Mouse (Mus musculus): ENCODE measurements around the gene Fus.

Fus gene

DNA sequence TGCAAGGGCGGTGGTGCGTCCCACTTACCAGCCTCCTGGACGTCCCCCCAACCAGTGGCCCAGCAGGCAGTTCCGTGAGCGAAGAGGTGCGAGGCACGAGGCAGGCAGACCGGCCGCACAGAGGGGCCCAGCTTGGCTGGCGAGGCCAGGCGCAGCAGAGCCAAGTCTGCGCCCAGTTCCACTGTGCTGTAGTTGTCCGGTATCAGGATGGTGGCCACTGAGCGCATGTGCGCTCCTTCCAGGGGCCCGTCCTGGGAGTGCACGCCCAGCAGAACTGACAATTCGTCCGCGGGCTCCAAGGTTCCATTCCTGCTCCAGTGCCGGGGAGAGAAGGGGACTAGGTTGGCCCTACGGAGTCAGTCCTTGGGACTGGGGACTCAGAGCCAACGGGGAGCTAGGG lies 22.6 kb upstream of the Fus start:
- DNase-seq (ENCODE audit: low spot score), result no peak

DNA sequence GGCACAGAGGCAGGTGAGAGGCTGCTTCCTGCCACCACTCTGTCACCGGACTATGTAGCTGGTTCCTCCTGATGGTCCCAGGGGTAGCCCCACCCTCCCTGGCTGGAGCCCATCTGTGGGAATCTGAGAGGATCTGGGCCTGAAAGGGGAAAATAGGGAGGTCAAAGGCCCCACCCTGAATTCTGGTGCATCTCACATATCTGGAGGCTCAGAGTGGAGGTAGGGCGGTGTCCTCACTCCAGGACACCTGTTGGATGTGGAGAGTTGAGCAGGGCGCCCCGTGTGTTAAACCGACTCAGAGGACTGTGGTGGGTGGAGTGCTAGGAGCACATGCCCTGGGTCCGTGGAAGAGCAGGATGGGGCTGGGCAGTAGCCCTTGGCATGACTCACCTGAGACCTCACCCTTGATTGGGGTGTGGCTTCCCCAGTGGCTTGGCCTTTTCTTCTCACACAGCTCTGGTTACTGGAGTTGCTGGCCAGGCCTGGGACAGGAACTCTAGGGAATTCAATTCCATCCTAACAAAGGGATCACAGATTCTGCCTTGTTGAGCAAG lies 20.7 kb upstream of the Fus start, which contains the start of gene Prss36:
Gene Prss36, minus strand, starts transcription at position 256 of the 554 bp plus-strand sequence.
- no peak for DNase-seq (ENCODE audit: low spot score)

DNA sequence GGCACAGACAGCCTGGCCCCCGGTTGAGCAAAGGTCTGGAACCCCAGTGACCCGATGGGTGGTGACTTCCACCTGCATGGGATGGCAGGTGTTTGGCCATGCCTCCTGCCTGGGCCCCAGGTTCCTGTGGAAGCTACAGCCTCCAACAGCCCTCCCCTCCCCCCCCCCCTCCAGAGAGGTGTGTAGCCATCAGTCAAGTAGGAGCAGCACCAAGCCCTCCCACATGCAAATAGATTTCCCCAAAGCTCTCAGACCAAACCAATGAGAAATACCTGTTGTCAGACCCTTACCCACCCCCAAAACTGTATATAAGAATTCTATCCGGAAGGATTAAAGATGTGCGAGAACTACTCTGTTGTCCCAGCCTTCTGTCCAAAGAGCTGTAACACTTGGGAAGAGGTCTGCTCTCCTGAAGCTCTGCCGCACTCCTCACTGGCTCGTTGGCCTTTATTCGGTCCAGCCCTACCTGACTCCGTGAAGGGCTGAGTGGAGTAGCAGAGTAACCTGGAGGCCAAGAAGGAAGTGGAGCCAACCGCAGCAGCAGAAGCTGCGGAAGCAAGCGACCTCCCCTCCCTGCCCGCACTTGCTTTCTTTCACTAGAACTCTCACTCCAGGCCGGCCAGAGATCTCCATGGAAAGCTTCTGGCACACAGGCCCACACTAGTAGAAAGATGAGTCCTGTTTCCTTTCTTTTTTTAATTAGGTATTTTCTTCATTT lies 14.2 kb upstream of the Fus start:
- no peak for DNase-seq (ENCODE audit: low spot score)

DNA sequence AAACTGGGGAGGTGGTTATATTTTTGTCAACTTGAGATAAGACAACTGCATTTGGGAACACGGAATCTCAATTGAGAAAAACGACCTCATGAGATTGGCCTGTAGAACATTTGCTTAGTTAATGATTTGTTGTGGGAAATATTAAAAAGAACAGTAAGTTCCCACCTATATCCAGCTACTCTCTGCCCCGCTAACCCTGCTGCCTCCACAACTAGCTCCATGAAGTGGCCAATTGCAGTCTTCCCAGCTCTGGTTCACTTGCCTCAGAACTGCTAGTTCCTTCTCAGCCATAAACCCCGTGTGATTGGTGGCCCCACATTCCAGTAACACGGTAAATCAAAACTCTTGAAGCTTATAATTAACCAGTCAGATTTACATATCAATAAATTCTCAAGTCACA lies 7.9 kb upstream of the Fus start:
- no peak for DNase-seq (ENCODE audit: low spot score)

DNA sequence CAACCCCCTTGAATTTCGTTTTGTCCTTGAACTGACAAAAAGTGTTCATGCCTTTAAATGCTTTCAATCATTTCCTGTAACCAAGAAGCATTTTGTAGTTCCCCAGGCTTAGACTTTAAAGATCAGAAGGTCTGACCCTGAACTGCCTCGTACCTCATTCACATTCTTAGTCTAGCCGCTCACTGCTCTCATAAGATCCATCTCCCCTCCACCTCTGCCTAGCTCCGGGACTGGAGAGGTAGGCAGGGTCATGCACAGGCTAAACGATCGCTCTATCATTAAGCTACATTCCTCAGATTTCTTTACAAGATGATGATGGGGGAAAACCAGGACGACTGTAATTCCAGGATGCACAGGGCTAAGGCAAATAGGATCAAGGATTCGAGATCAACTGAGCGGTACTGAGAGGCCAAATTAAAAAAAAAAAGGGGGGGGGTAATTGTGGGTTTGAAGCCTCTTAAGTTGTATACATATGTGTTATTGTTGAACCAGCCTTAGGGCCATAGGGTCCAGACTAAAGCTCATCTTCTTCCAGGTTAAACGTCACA lies 812 bp upstream of the Fus start:
- no peak for DNase-seq (ENCODE audit: low spot score)

DNA sequence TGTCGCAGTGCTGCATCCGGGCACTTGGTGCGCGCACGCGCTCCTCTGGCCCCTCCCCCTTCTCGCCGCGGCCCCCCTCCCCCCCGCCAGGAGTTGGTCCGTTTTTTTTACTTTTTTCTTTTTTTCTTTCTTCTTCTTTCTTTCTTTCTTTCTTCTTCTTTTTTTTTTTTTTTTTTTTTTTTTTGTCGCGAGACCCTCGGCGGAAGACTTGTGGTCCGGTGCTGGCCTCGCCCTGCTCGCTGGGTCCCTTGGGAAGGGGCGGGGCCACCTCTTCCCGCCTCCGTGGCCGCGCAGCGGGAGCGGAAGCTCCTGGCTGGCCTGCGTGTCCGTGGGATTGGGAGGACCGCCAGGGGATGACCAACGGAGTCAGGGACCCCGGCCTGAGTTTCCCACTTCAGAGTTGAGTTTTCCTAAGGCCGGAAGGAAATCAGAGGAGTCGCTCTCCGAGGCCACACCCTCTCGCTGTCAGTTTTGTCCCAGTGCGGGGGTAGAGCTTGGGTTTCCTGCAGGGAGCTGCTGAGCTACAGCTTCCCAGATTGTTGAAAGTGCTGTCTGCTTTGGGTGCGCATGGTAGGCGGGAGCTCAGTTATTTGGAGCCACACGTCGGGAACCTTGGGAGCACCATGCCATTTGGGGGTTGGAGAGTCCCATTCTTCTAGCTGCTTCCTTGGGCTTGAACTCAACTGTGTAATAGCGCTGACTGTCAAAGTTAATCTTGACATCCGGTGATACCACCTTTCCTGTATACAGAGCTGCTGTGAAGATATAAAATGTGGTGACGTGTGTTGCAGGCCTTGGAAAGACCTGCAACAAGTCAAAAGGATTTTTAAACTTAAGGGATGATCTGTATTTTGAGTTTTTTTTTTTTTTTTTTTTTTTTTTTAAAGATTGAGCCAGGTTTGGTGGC lies 918 bp downstream of the Fus start:
- DNase-seq (ENCODE audit: low spot score), result peak; percentile 34

DNA sequence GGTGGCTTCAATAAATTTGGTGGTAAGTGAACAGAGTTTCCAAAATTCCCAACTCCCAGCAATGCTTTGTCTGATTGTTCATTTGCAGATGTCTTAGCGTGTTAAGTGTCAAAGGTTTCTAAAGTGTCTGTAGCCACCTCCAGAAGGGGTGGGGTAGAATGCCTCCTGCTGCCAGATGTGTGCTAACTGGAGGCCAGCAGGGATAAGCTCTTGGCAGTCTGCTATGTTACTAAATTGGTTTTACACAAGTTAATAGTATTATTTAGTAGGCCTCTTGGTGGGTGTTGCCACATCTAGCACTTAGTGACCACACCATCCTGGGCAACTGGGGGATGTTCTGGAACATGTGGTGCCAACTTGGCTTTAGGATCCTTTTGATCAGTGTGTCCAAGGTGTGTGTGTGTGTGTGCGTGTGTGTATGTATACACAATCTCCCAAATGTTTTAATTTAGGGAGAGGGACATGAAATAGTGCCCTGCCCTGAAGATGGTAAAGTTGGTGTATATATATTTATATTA lies 7.2 kb downstream of the Fus start:
- no peak for DNase-seq (ENCODE audit: low spot score)

DNA sequence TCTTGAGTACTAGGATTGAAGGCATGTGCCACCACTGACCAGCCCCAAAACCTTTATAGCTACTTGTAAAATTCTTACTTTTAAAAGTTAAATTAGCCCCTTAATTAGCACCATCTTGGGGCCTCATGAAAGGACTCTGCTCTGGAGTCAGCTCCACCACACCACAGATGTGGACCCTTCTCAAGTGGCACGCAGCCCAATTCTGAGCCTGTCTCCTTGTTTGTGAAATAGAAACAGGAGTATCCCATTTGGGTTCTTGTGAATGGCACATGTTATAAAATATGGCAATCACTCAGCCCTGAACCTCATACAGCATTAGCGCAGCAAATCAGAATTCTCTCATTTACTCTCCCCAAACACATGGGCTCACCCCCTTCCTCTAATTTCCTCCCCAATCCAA lies 11.6 kb downstream of the Fus start:
- DNase-seq (ENCODE audit: low spot score), result no peak

DNA sequence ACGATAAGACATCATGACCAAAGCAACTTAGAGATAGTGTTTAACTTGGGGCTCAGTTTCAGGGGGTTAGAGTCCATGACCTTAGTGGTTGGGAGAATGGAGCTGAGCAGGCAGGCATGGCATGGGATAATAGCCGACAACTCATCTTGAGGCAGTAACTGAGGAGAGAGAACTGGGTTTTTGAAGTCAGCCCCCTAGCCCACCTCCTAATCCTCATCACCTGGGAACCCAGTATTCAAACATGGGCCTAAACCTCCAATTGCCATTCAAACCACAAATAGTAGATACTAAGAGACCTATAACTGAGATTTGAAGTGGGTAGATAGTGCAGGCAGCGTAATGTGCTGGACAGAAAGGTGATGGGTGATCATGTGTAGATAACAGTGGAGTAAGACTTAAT lies 13.3 kb downstream of the Fus start:
- no peak for DNase-seq (ENCODE audit: low spot score)

DNA sequence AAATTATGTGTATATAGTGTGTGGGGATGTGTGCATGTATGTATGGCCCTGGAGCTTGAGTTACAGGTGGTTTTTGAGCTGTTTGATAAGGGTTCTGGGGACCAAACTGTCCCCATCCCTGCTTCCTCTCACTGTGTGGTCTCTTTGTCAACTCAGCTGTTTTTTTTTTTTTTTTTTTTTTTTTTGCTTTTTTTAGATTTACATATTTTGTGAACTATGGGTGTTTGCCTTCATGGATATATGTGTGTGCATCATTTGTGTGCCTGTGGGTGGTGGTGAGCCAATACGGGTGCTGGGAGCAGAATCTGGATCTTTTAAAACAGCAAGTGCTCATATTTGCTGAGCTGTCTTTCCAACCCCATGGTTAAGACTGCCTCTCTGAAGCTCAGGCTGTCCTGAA lies 21.6 kb downstream of the Fus start:
- DNase-seq (ENCODE audit: low spot score), result no peak

DNA sequence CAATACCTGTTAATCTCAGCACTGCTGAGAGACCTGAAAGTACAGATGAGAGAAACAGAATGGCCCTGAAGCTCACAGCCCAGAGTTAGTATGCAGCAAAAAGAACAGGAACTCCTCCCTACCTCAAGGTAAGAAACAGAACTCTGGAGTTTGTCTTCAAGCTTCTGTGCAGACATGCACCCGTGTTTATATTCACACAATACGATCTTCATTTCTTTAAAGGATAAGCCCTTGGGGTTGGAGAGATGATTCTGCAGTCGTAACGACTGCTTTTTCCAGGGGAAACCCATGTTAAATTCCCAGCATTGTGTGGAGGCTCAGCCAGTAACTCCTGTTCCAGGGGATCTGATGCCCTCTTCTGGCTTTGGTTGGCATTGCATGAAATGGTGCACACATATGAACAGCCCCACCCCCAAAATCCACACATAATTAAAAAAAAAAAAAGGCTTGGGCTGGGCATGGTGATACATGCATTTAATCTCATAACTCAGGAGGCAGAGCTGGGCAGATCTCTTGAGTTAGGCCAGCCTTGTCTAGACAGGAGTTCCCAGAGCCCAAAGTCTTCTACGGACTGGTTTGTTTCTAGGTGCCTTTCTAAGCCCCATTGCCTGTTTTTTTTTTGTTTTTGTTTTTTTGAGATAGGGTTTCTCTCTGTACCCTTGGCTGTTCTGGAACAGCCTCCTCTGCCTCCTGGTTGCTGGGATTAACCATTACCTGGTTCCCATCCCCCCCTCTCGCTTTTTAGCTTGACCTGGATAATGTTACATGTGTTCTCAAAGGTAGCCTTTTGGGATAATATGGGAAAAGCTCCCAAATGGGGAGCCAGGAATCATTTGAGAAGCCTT lies 24.6 kb downstream of the Fus start:
- DNase-seq (ENCODE audit: low spot score), result no peak

DNA sequence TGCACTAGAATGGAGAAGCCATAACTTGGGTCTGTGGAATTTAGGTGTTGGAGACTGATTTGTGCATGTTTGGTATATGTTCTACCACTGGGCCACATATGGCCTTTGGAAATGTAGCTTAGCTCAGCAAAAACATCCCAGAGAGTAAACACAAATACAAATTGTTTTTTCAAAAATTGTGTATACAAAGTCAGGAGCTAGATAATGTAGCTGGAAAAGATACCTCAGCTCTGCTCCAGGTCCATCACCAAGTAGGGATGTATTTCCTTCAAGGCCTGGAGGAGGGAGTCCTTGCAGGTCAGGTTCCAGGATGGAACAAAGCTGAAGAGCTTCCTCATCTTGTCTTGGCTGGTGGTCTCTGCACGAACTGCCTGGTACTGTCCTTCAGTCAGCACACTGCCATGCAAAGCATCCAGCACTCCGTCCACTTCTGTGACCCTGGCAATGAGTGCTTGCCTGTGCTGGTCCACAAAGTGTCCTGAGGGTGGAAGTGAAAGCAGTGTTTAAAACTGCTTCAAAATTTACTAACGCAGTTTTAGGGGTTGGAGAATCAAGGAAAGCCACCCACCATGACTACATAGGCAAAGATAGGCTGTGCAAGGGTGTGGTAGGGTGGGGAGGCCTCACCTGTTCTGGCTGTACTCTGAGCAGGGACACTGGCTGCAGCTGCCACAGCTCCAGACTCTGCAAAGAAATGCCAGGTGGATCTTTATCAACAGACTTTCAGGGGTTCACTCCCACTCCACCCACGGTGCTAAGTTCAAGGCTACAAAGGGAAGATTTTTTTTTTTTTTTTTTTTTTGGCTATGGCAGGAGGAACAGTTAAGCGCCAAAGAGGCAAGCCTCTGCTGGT lies 25.5 kb downstream of the Fus start:
- DNase-seq (ENCODE audit: low spot score), result no peak

DNA sequence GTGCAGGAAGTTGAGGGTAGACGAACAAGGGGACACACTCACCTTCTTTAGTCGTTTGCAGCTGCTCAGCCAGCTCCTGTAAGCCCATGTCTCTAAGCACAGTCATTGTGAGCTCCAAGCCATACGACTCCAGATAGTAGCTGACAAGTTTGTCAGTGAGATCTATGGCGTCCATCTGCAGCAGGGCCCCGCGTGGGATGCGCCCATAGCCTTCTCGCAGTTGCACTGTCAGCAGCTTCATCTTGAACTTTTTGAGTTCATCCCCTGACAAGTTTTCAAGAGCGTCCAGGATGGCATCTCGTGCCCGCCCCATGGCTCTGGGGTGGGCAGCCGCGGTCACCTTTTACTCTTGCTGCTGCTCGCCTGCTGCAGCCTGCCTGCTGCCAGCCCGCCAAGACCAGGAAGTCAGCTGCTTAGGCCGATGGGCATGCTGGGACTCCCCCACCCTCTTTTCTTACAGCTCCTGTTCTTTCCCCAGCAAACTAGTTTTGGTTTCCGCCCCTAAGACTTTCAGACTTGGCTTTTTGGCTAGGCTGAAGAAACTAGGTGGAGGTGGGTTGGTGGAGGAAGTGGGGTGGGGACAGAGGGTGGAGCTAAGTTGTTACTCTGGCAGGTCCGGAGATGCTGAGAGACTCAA lies 26.2 kb downstream of the Fus start, which contains the start of gene Pycard:
Gene Pycard, minus strand, starts transcription at position 527 of the 637 bp plus-strand sequence.
- no peak for DNase-seq (ENCODE audit: low spot score)

DNA sequence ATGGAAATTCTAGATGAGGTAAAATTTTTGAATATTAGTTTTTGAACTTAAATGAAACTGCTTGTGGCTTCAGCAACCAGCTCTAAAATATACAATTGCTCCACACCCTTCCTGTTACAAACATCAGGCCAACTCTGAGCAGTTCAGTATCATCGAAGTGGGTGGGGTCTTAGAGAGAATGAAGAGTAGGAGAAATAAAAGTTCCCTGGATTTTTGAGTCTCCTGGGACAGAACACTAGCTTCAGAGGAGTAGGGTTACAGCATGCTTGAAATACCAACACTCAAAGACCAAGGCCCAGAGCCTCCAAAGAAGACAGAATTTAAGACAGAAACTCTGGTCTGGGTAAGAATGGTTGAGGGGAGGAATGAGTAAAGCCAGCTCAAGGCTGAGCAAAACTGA lies 32.2 kb downstream of the Fus start:
- DNase-seq (ENCODE audit: low spot score), result no peak

DNA sequence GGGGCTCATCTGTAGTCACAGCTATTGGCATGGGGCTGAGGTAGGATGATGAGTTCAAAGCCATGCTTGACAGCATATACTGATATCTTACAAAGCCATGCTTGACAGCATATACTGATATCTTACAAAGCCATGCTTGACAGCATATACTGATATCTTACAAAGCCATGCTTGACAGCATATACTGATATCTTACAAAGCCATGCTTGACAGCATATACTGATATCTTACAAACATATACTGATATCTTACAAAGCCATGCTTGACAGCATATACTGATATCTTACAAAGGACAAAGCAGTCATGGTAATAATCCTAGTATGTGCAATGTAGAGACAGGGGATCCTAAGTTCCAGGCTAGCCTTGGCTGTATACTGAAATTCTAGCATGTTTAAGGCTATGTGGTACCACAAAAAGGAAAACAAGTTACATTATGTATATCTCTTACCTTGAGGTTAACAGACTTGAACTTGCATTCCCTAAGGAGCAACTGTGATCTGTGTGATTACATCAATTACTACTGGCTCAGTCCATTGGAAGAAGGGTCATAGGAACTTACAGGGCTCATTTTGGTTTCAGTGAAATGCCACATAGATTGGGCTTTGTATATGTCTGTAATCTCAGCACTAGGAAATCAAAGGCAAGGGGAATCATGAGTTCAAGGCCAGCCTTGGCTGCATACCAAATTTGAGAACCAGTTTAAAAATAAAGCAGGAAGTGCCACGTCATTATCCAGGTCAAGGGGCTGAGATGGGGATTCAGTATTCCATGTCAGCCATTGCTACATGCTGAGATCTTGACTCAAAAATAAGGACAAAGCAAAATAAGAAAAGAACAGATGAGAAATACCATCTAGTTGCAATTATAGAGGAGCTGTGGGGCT lies 33.1 kb downstream of the Fus start:
- no peak for DNase-seq (ENCODE audit: low spot score)

DNA sequence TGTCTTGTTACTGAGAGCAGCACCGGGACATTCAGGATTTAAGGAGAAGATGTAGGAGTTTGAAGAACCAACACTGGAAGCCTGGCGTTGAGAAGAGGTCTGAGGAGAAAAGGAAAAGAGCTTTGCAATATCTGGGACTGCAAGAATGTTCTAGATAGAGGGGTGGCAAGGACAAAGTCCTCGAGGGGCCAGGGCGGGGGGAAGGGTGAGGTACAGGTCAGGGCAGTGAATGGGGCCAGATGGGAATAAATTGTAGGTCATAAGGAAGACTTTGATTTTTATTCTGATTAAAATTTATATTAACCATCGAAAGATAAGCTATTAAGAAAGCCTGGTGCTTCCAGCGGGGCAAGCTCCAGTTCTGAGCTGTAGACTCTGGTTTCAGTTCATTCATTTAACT lies 35.8 kb downstream of the Fus start:
- DNase-seq (ENCODE audit: low spot score), result no peak

DNA sequence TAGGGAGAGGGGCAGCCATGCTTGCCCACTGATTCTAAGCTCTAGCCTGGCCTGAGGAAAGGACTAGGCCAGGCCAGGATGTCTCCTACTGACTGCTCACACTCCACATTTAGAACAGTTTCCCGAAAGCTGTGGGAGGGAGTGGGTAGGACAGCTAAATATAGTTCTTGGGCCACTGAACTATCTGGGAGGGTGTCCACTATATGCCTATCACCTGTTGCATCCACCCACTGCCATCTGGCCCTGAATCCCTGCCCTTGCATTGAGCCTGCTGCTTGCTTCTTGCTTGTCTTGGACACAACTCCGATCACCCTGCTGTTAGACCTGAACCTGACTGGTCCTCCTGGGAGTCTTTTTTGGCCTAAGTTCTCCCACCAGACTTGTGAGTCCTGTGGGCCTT lies 36.4 kb downstream of the Fus start, which contains the start of gene Trim72:
Gene Trim72, plus strand, starts transcription at position 262 of the 400 bp plus-strand sequence.
- DNase-seq (ENCODE audit: low spot score), result no peak

DNA sequence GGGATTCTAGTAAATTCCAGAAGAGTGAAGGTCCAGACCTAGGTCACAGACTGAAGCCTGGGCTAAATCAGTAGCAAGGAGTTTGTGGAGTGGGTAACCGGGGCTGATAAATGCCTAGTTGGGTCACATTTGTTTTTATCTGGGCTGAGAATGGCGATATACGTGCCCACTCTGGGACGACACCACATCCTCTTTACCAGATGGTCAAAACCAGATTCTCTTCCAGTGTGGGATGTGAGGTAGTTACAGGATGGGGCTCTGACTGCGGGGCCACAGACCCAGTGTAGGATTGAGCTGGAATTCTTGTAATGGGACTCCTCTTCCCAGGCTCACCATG lies 36.9 kb downstream of the Fus start:
- DNase-seq (ENCODE audit: low spot score), result no peak
